Mouse (Mus musculus) intestine, postnatal 0 days (tissue): ENCODE data around the gene Wnk2. TPM values are rescaled to one million over a fixed set of nuclear protein-coding genes. Genes with fewer than 3 reads are reported as not detected.
A peak's percentile ranks its signal among the peaks of the same experiment; 100 is the strongest.

Source experiments
- ATAC-seq: fragments of 200-750 bp; cut with Nextera tagmentation; 2 replicates; pipeline ENCODE4 v1.8.0; 2017; ENCODE audit warnings: mild to moderate bottlenecking, moderate TSS enrichment, moderate library complexity
- H3K27ac ChIP-seq: fragments of 300-500 bp; sonication (generic); 2 replicates; pipeline ENCODE4 v1.5.1; 2014; ENCODE audit warnings: mild to moderate bottlenecking, low read depth, low read length, moderate library complexity
- H3K27me3 ChIP-seq: fragments of 300-500 bp; sonication (generic); replicated peaks from 2 replicates; pipeline ENCODE4 v1.6.1; 2014; ENCODE audit warnings: low read length, mixed read lengths; ENCODE audit not compliant: control insufficient read depth, insufficient read depth
- H3K36me3 ChIP-seq: fragments of 300-500 bp; sonication (generic); 2 replicates; pipeline ENCODE4 v1.6.1; 2014; ENCODE audit warnings: mild to moderate bottlenecking, moderate library complexity; ENCODE audit not compliant: control insufficient read depth, insufficient read depth
- H3K4me1 ChIP-seq: fragments of 300-500 bp; sonication (generic); replicated peaks from 2 replicates; pipeline ENCODE4 v1.6.1; 2014; ENCODE audit warnings: antibody characterized with exemption, low read length, mixed read lengths; ENCODE audit not compliant: control insufficient read depth, insufficient read depth
- H3K4me2 ChIP-seq: fragments of 300-500 bp; sonication (generic); replicated peaks from 2 replicates; pipeline ENCODE4 v1.6.1; 2014; ENCODE audit warnings: low read depth, mild to moderate bottlenecking, moderate library complexity
- H3K4me3 ChIP-seq: fragments of 300-500 bp; sonication (generic); 2 replicates; pipeline ENCODE4 v1.5.1; 2014; ENCODE audit warnings: low read depth, low read length
- H3K9ac ChIP-seq: fragments of 300-500 bp; sonication (generic); 2 replicates; pipeline ENCODE4 v1.6.1; 2014; ENCODE audit warnings: mild to moderate bottlenecking, low read depth, low read length
- H3K9me3 ChIP-seq: fragments of 300-500 bp; sonication (generic); 2 replicates; pipeline ENCODE4 v1.6.1; 2016; ENCODE audit warnings: mixed run types; ENCODE audit not compliant: control insufficient read depth
- CTCF ChIP-seq: sonication (generic); IDR thresholded peaks from 2 replicates; pipeline ENCODE4 v1.5.1; 2016; ENCODE audit warnings: low read depth, mild to moderate bottlenecking, control low read depth, antibody characterized with exemption, moderate library complexity
- WGBS: fragments of 180-500 bp; shearing (Covaris S2); extraction: QIAGEN DNeasy Blood & Tissue Kit; methylation state at CpG from one replicate; pipeline ENCODE4 v1.1.7; 2014; 5-methylcytosine and 5-hydroxymethylcytosine counted together
- polyA plus RNA-seq: library from polyadenylated mRNA; unstranded; fragments of >200 nt; fragmentation: Nextera tagmentation; extraction: Ambion mirVana; gene quantifications from 2 replicates; pipeline ENCODE4 v1.2.1, GENCODE M21; 2015

The Wnk2 gene
- polyA plus RNA-seq, 1 experiment from 2014 or later, result 1.7 TPM

- H3K4me1 ChIP-seq, result peaks cover 16% of the 10 kb centered on the region
- peak; percentile 75 for ATAC-seq
- H3K9ac ChIP-seq, result no peak overlapping the region; the same call in 1 of the 2 replicates
- no peak overlapping the region for H3K4me3 ChIP-seq
- H3K9me3 ChIP-seq, result no peaks in the 10 kb centered on the region
- peak; percentile 41 for TF ChIP-seq CTCF
- WGBS, result 62% methylated on average over 4 of the region's 4 CpGs
- H3K27ac ChIP-seq, result peak overlapping the region; percentile 43; the same call in 1 of the 2 replicates
- no peak overlapping the region for H3K4me2 ChIP-seq
- no peaks in the 10 kb centered on the region for H3K36me3 ChIP-seq
- H3K27me3 ChIP-seq, result no peaks in the 10 kb centered on the region
These were observed 16.4 kb downstream of the Wnk2 start for GRCm38 (mm10) chr13:49131342-49131855.

GRCm38 (mm10) chr13:49129845-49130244 lies 18.0 kb downstream of the Wnk2 start:
- no peak overlapping the region for H3K9ac ChIP-seq
- 55% methylated on average over 4 of the region's 4 CpGs for WGBS
- H3K36me3 ChIP-seq, result no peaks in the 10 kb centered on the region

GRCm38 (mm10) chr13:49129154-49129553 lies 18.7 kb downstream of the Wnk2 start:
- H3K9me3 ChIP-seq, result no peaks in the 10 kb centered on the region
- H3K27me3 ChIP-seq, result no peaks in the 10 kb centered on the region
- TF ChIP-seq CTCF, result no peak
- H3K4me2 ChIP-seq, result no peak overlapping the region
- 95% methylated on average over 1 of the region's 1 CpGs for WGBS
- H3K9ac ChIP-seq, result no peak overlapping the region
- no peak overlapping the region for H3K4me3 ChIP-seq
- no peak overlapping the region for H3K27ac ChIP-seq
- H3K4me1 ChIP-seq, result peaks cover 16% of the 10 kb centered on the region
- no peaks in the 10 kb centered on the region for H3K36me3 ChIP-seq
- no peak for ATAC-seq

More at GRCm38 (mm10) chr13:49129845-49130244, 18.0 kb downstream of the Wnk2 start:
- no peaks in the 10 kb centered on the region for H3K27me3 ChIP-seq
- ATAC-seq, result no peak
- H3K4me2 ChIP-seq, result no peak overlapping the region
- TF ChIP-seq CTCF, result no peak
- H3K4me3 ChIP-seq, result no peak overlapping the region
- no peak overlapping the region for H3K27ac ChIP-seq
- peaks cover 16% of the 10 kb centered on the region for H3K4me1 ChIP-seq
- H3K9me3 ChIP-seq, result no peaks in the 10 kb centered on the region

GRCm38 (mm10) chr13:49127844-49128631 lies 19.8 kb downstream of the Wnk2 start:
- Histone ChIP-seq H3K36me3 (no peaks in the 10 kb centered on the region), H3K4me3 (no peak overlapping the region), H3K9me3 (no peaks in the 10 kb centered on the region), H3K4me1 (peaks cover 16% of the 10 kb centered on the region), H3K4me2 (no peak overlapping the region; the same call in 1 of the 2 replicates), H3K27me3 (no peaks in the 10 kb centered on the region), H3K27ac (no peak overlapping the region), H3K9ac (peak overlapping the region; percentile 17; the same call in 1 of the 2 replicates)
- no peak for TF ChIP-seq CTCF
- 44% methylated on average over 15 of the region's 15 CpGs for WGBS
- ATAC-seq, result no peak

- peak; percentile 69 for ATAC-seq
- 48% methylated on average over 4 of the region's 4 CpGs for WGBS
- Histone ChIP-seq H3K27me3 (no peaks in the 10 kb centered on the region), H3K9me3 (no peaks in the 10 kb centered on the region), H3K4me2 (no peak overlapping the region), H3K27ac (0 out of 2 replicates have a peak overlapping the region, but pooled peaks have one; percentile 21), H3K4me1 (0 out of 2 replicates have a peak, but pooled peaks cover 3% of the 10 kb centered on the region), H3K36me3 (no peaks in the 10 kb centered on the region), H3K9ac (no peak overlapping the region), H3K4me3 (no peak overlapping the region)
- TF ChIP-seq CTCF, result no peak
These were observed 25.7 kb downstream of the Wnk2 start for GRCm38 (mm10) chr13:49122106-49122505.

GRCm38 (mm10) chr13:49117563-49117962 lies 30.3 kb downstream of the Wnk2 start:
- Histone ChIP-seq H3K27ac (no peak overlapping the region), H3K4me1 (0 out of 2 replicates have a peak, but pooled peaks cover 3% of the 10 kb centered on the region)

More at GRCm38 (mm10) chr13:49117563-49117962, 30.3 kb downstream of the Wnk2 start:
- H3K4me3 ChIP-seq, result no peak overlapping the region
- ATAC-seq, result no peak
- H3K36me3 ChIP-seq, result no peaks in the 10 kb centered on the region
- TF ChIP-seq CTCF, result peak; percentile 59
- H3K9me3 ChIP-seq, result no peaks in the 10 kb centered on the region
- no peak overlapping the region for H3K4me2 ChIP-seq
- no peak overlapping the region for H3K9ac ChIP-seq
- 91% methylated on average over 8 of the region's 8 CpGs for WGBS
- H3K27me3 ChIP-seq, result no peaks in the 10 kb centered on the region
